8 mouse cellular contexts compared by ENCODE assay signal in the genomic region with DNA sequence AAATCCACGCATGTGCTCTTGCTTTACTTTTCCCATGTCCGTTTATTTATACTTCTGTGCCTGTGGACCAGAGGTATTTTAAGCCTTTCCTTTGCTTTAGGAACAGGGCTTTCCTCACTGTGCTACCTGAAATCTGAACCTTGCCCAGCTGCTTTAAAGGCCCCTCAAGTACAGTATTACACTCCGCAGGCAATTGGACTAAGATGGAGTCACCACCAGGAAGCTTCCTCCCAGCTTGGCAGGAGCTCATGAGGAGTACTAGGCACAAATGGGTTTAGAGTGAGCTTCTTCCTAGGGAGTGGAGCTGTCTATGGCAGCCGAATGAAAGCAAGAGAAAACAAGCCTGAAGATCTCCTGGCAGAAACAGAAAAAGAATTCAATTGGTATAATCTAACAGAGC. TPM values are rescaled to one million over a fixed set of nuclear protein-coding genes. Genes with fewer than 3 reads are reported as not detected.
DNase-seq lines count a peak whose midpoint lies in the region; ATAC-seq and TF ChIP-seq lines count a peak whose summit lies in the region.

No protein-coding gene starts in this region.

- no peak for DNase-seq in layer of hippocampus, adult 2 months (ENCODE audit: low spot score in 2 of 2)
- DNase-seq in layer of hippocampus, postnatal 36 days, result no peak
- DNase-seq in cerebellum, postnatal 25 days, result peak; percentile 44 to 48
- DNase-seq in hindbrain, embryonic 11.5 days (ENCODE audit: low spot score), result peak; percentile 2
- no peak for DNase-seq in thymus, adult 2 months
- no peak for DNase-seq in thymus, postnatal 0 days (ENCODE audit: low spot score)
- no peak for DNase-seq in right cerebral cortex, postnatal 36 days (ENCODE audit: low spot score in 2 of 2)

- no peaks in the 10 kb centered on the region for H3K36me3 ChIP-seq in hindbrain, embryonic 11.5 days (ENCODE audit: control insufficient read depth, insufficient read depth, low read length)
- H3K36me3 ChIP-seq in neural tube, embryonic 13.5 days, result no peaks in the 10 kb centered on the region
- H3K36me3 ChIP-seq in thymus, adult 2 months (ENCODE audit: control insufficient read depth, insufficient read depth, low read length), result no peaks in the 10 kb centered on the region

- peak overlapping the region; percentile 61 for H3K4me3 ChIP-seq in layer of hippocampus, adult 2 months
- peak overlapping the region; percentile 31; the same call in 1 of the 2 replicates for H3K4me3 ChIP-seq in hindbrain, embryonic 11.5 days (ENCODE audit: low read depth, low read length)
- peak overlapping the region; percentile 54 for H3K4me3 ChIP-seq in neural tube, embryonic 13.5 days
- no peak overlapping the region for H3K4me3 ChIP-seq in thymus, adult 2 months (ENCODE audit: control insufficient read depth, insufficient read depth, low read length)

- TF ChIP-seq CTCF in layer of hippocampus, adult 2 months (conservative IDR thresholded peaks at IDR 0.05), result no peak
- TF ChIP-seq CTCF in thymus, adult 2 months (IDR thresholded peaks at IDR 0.05; ENCODE audit: borderline replicate concordance, control insufficient read depth, extremely low read depth, insufficient read depth, low read length, poor library complexity), result no peak

- 51% methylated on average over 4 of the region's 4 CpGs for WGBS in hindbrain, embryonic 11.5 days
- WGBS in neural tube, embryonic 13.5 days, result 44% methylated on average over 4 of the region's 4 CpGs
- 79% methylated on average over 4 of the region's 4 CpGs for WGBS in thymus, adult 2 months

- H3K9ac ChIP-seq in hindbrain, embryonic 11.5 days (ENCODE audit: low read depth, low read length), result no peak overlapping the region
- H3K9ac ChIP-seq in neural tube, embryonic 13.5 days, result peak overlapping the region; percentile 76

- no peak for TF ChIP-seq POLR2A in thymus, adult 2 months (IDR thresholded peaks at IDR 0.05; ENCODE audit: control insufficient read depth, extremely low read depth, insufficient read depth, low read length, poor library complexity)

- H3K4me1 ChIP-seq in hindbrain, embryonic 11.5 days (replicated peaks; ENCODE audit: control insufficient read depth, insufficient read depth, low read length), result no peaks in the 10 kb centered on the region
- H3K4me1 ChIP-seq in neural tube, embryonic 13.5 days (replicated peaks), result peaks cover 15% of the 10 kb centered on the region
- peaks cover 17% of the 10 kb centered on the region for H3K4me1 ChIP-seq in thymus, adult 2 months (replicated peaks; ENCODE audit: control insufficient read depth, insufficient read depth, low read length)

- peak overlapping the region; percentile 37; the same call in 1 of the 2 replicates for H3K4me2 ChIP-seq in hindbrain, embryonic 11.5 days (replicated peaks; ENCODE audit: low read depth, low read length)
- peak overlapping the region; percentile 60 for H3K4me2 ChIP-seq in neural tube, embryonic 13.5 days

- H3K27me3 ChIP-seq in hindbrain, embryonic 11.5 days (ENCODE audit: control insufficient read depth, insufficient read depth, low read length), result no peaks in the 10 kb centered on the region; the same call in 1 of the 2 replicates
- peaks cover 18% of the 10 kb centered on the region for H3K27me3 ChIP-seq in neural tube, embryonic 13.5 days
- no peaks in the 10 kb centered on the region for H3K27me3 ChIP-seq in thymus, adult 2 months (ENCODE audit: control insufficient read depth, insufficient read depth, low read length)

- ATAC-seq in hindbrain, embryonic 11.5 days (ENCODE audit: low FRiP score), result no peak
- no peak for ATAC-seq in neural tube, embryonic 13.5 days (ENCODE audit: low read depth)

- H3K9me3 ChIP-seq in hindbrain, embryonic 11.5 days (ENCODE audit: control insufficient read depth, low read length), result no peaks in the 10 kb centered on the region
- no peaks in the 10 kb centered on the region for H3K9me3 ChIP-seq in neural tube, embryonic 13.5 days

- H3K27ac ChIP-seq in layer of hippocampus, adult 2 months, result peak overlapping the region; percentile 88; the same call in 1 of the 2 replicates
- H3K27ac ChIP-seq in hindbrain, embryonic 11.5 days (ENCODE audit: low read depth, low read length), result no peak overlapping the region
- peak overlapping the region; percentile 81; the same call in 1 of the 2 replicates for H3K27ac ChIP-seq in neural tube, embryonic 13.5 days (replicated peaks)
- H3K27ac ChIP-seq in thymus, adult 2 months (ENCODE audit: control insufficient read depth, insufficient read depth, low read length), result no peak overlapping the region

RNA-seq across cellular contexts. Expression of a gene that starts 2.2 kb away (rescaled TPM):
- total RNA-seq in layer of hippocampus, adult 2 months (2021), result 10 to 100 TPM; 47.1 to 53.0 TPM
- 10 to 100 TPM; 54.5 to 54.8 TPM for total RNA-seq in layer of hippocampus, postnatal 36 days (2021)
- 27.9 and 31.5 TPM in 2 replicates for polyA plus RNA-seq in hindbrain, embryonic 11.5 days (2014; fragmentation: Nextera tagmentation; extraction: Ambion mirVana)
- 84.7 and 85.6 TPM in 2 replicates for polyA plus RNA-seq in neural tube, embryonic 13.5 days (2015; fragmentation: Nextera tagmentation; extraction: Ambion mirVana)
- polyA plus RNA-seq in thymus, adult 2 months (2012; rRNA removed), result 1.9 and 2.3 TPM in 2 replicates
- 2.3 and 2.4 TPM in 2 replicates for polyA plus RNA-seq in thymus, postnatal 0 days (2015; fragmentation: Nextera tagmentation; extraction: Ambion mirVana)

RNA-seq across cellular contexts. Expression of a gene that starts 10.7 kb away (rescaled TPM):
- under 1 TPM; 0.23 to 0.42 TPM for total RNA-seq in layer of hippocampus, adult 2 months (2021)
- total RNA-seq in layer of hippocampus, postnatal 36 days (2021), result 1 to 10 TPM in 1 of 2 experiments, under 1 TPM in 1; 0.45 to 1.1 TPM
- 27.6 and 28.2 TPM in 2 replicates for polyA plus RNA-seq in hindbrain, embryonic 11.5 days (2014; fragmentation: Nextera tagmentation; extraction: Ambion mirVana)
- polyA plus RNA-seq in neural tube, embryonic 13.5 days (2015; fragmentation: Nextera tagmentation; extraction: Ambion mirVana), result 5.6 and 6.6 TPM in 2 replicates
- polyA plus RNA-seq in thymus, adult 2 months (2012; rRNA removed), result 5.5 and 6.4 TPM in 2 replicates
- 23.7 and 25.8 TPM in 2 replicates for polyA plus RNA-seq in thymus, postnatal 0 days (2015; fragmentation: Nextera tagmentation; extraction: Ambion mirVana)

RNA-seq across cellular contexts. Expression of a gene that starts 20.4 kb away (rescaled TPM):
- 1 to 10 TPM; 8.0 to 8.3 TPM for total RNA-seq in layer of hippocampus, adult 2 months (2021)
- 10 to 100 TPM in 1 of 2 experiments, 1 to 10 TPM in 1; 8.9 to 10.5 TPM for total RNA-seq in layer of hippocampus, postnatal 36 days (2021)
- 7.3 and 7.6 TPM in 2 replicates for polyA plus RNA-seq in hindbrain, embryonic 11.5 days (2014; fragmentation: Nextera tagmentation; extraction: Ambion mirVana)
- polyA plus RNA-seq in neural tube, embryonic 13.5 days (2015; fragmentation: Nextera tagmentation; extraction: Ambion mirVana), result 5.1 and 6.5 TPM in 2 replicates
- 10.2 and 11.8 TPM in 2 replicates for polyA plus RNA-seq in thymus, adult 2 months (2012; rRNA removed)
- 17.6 and 18.1 TPM in 2 replicates for polyA plus RNA-seq in thymus, postnatal 0 days (2015; fragmentation: Nextera tagmentation; extraction: Ambion mirVana)

Comparison
In these comparisons a context has a peak if more than half of its experiments do, and no peak if none do; other contexts are left out.
1. DNase-seq: peak in cerebellum, postnatal 25 days (2 of 2) and hindbrain, embryonic 11.5 days (single experiment); none in layer of hippocampus, adult 2 months (0 of 2), layer of hippocampus, postnatal 36 days (0 of 2), thymus, adult 2 months (single experiment), thymus, postnatal 0 days (single experiment) and right cerebral cortex, postnatal 36 days (0 of 2).
2. H3K27ac ChIP-seq: peak in layer of hippocampus, adult 2 months (single experiment) and neural tube, embryonic 13.5 days (single experiment); none in hindbrain, embryonic 11.5 days (single experiment) and thymus, adult 2 months (single experiment).